Mouse (Mus musculus): ENCODE data around the gene Stag2. TPM values are rescaled to one million over a fixed set of nuclear protein-coding genes. Genes with fewer than 3 reads are reported as not detected.

The Stag2 gene
- polyA plus RNA-seq (2012; rRNA removed) = 4.9 and 5.2 TPM in 2 replicates

DNA sequence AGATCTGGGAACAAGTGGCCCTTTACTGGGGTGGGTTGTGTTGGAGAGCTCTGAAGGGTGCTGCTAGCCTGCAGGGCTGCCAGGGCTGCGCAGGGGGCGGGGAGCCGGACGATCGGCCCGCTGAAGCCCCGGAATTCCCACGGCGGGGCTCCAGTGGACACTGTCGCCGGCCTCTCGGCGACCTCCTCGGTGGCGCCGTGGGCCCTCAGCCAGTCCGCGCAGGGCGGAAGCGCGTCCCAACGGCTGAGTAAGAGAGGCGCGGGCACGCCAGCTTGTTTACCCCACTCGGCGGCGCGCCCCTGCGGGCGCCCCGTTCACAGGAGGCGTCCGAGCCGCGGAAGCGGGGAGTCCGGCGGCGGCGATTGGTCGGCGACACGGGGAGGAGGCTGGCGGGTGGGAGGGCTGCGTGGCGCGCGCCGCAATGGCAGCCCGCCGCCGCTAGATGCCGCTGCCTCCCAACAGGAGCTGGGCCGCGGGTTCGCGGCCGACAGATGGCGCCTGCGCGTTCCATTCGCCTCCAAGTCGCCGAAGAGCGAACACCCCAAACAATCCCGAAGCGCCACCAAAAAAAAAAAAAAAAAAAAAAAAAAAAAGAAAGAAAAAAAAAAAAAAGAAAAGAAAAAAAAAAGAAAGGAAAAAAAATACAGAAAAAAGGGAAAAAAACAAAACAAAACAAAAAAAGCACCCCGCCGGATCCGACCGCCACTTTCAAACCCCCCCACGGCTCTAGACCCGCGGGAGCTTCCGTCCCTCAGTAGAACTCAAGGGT, at the start of gene Stag2:
Gene Stag2 (plus strand): TSS at position 530 of the 769 bp plus-strand sequence.
- 28% methylated on average over 67 of the region's 76 CpGs for WGBS
- Histone ChIP-seq H3K27me3 (ENCODE audit: control insufficient read depth, insufficient read depth, low read length) (no peaks in the 10 kb centered on the region), H3K36me3 (ENCODE audit: control insufficient read depth, insufficient read depth, low read length) (no peaks in the 10 kb centered on the region), H3K27ac (ENCODE audit: insufficient read depth, low read length) (peak within 1 kb of the TSS; percentile 99), H3K4me1 (ENCODE audit: control insufficient read depth, insufficient read depth, insufficient read length) (no peaks in the 10 kb centered on the region), H3K4me3 (ENCODE audit: extremely low read depth, insufficient read depth, insufficient read length) (peak within 1 kb of the TSS; percentile 98)
- DNase-seq (ENCODE audit: low read depth in 1 of 2, low spot score in 2 of 2) = peak; percentile 75 to 82
- TF ChIP-seq CTCF (IDR thresholded peaks at IDR 0.05; ENCODE audit: extremely low read depth, insufficient read depth, insufficient read length, insufficient replicate concordance) (peak; percentile 82), POLR2A (IDR thresholded peaks at IDR 0.05; ENCODE audit: low read depth, low read length) (peak; percentile 30; the same call in 1 of the 2 replicates)

DNA sequence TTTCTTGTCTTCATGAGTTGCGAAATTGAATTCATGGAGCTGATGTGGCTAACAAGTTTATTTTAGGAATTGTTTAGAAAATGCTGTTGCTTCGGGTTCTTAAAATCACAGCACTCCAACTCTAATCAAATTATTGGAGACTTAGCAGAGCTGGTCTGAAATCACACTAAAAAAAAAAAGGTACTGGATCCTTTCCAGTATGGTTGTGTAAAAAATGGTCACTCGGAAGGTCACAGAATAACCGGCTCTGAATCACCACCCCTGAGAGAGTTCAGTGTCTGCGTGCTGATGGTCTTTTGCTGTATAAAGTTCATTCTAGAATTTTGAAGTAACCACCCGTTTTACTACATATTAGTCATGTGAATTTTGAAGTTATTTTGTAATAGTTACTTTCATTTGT, 42.0 kb upstream of the Stag2 start:
- Histone ChIP-seq H3K4me1 (ENCODE audit: control insufficient read depth, insufficient read depth, insufficient read length) (no peaks in the 10 kb centered on the region), H3K36me3 (ENCODE audit: control insufficient read depth, insufficient read depth, low read length) (peaks cover 7% of the 10 kb centered on the region), H3K4me3 (ENCODE audit: extremely low read depth, insufficient read depth, insufficient read length) (no peak overlapping the region), H3K27ac (ENCODE audit: insufficient read depth, low read length) (no peak overlapping the region), H3K27me3 (ENCODE audit: control insufficient read depth, insufficient read depth, low read length) (no peaks in the 10 kb centered on the region)
- TF ChIP-seq POLR2A (IDR thresholded peaks at IDR 0.05; ENCODE audit: low read depth, low read length) (no peak), CTCF (IDR thresholded peaks at IDR 0.05; ENCODE audit: extremely low read depth, insufficient read depth, insufficient read length, insufficient replicate concordance) (no peak)
- DNase-seq (ENCODE audit: low read depth in 1 of 2, low spot score in 2 of 2) = no peak
- WGBS = 89% methylated on average over 6 of the region's 6 CpGs

DNA sequence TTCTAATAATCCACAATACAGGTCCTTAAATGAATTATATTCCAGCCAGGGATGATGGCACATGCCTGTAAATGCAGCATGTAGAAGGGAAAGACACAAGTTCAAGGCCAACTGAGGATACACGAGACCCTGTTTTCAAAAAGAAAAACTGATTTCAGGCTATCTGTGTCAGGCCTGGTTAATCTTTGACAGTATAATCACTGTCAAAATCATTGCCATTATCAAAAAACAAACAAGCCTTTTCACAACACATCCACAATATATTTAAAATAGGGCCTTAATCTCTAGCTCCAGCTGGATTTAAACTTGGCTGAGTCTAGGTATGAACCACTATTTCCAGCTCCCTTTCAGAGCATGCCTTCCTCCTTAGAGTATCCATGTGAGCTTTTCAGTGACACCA, 38.5 kb upstream of the Stag2 start:
- H3K27ac ChIP-seq (ENCODE audit: insufficient read depth, low read length) = no peak overlapping the region
- no peaks in the 10 kb centered on the region for H3K4me1 ChIP-seq (ENCODE audit: control insufficient read depth, insufficient read depth, insufficient read length)
- no peak for DNase-seq (ENCODE audit: low read depth in 1 of 2, low spot score in 2 of 2)
- no peaks in the 10 kb centered on the region for H3K27me3 ChIP-seq (ENCODE audit: control insufficient read depth, insufficient read depth, low read length)
- H3K4me3 ChIP-seq (ENCODE audit: extremely low read depth, insufficient read depth, insufficient read length) = no peak overlapping the region
- peaks cover 2% of the 10 kb centered on the region; the same call in 1 of the 2 replicates for H3K36me3 ChIP-seq (ENCODE audit: control insufficient read depth, insufficient read depth, low read length)
- TF ChIP-seq CTCF (IDR thresholded peaks at IDR 0.05; ENCODE audit: extremely low read depth, insufficient read depth, insufficient read length, insufficient replicate concordance) (no peak), POLR2A (IDR thresholded peaks at IDR 0.05; ENCODE audit: low read depth, low read length) (no peak)
- WGBS = 85% methylated on average over 1 of the region's 1 CpGs

DNA sequence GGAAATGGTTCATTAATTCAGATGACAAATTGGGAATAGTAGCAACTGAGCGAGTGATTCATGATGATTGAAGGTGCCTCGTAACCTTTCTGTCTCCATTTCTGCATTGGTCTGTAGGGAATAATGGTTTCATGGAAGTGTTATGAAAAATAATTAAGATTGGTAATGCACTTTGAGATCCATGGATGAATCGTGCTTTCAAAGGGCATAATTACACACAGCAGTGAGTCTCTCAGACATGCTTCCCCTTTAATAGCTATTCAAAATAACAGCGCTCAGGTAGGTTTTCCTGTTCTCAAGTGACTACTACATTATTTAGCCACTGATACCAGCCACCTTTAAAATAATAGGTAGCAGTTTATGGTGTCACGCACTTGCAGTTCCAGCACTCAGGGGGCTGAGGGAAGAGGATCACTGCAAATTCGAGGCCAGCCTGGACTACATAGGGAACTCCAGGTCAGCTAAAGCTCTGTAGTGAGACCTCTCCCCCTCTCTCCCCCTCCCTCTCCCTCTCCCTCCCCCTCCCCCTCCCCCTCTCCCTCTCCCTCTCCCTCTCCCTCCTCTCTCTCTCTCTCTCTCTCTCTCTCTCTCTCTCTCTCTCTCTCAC, 29.6 kb upstream of the Stag2 start:
- TF ChIP-seq POLR2A (IDR thresholded peaks at IDR 0.05; ENCODE audit: low read depth, low read length) (no peak), CTCF (IDR thresholded peaks at IDR 0.05; ENCODE audit: extremely low read depth, insufficient read depth, insufficient read length, insufficient replicate concordance) (no peak)
- H3K27me3 ChIP-seq (ENCODE audit: control insufficient read depth, insufficient read depth, low read length) = no peaks in the 10 kb centered on the region
- no peak for DNase-seq (ENCODE audit: low read depth in 1 of 2, low spot score in 2 of 2)
- no peaks in the 10 kb centered on the region for H3K4me1 ChIP-seq (ENCODE audit: control insufficient read depth, insufficient read depth, insufficient read length)
- no peak overlapping the region for H3K27ac ChIP-seq (ENCODE audit: insufficient read depth, low read length)
- H3K36me3 ChIP-seq (ENCODE audit: control insufficient read depth, insufficient read depth, low read length) = no peaks in the 10 kb centered on the region
- 85% methylated on average over 6 of the region's 6 CpGs for WGBS
- H3K4me3 ChIP-seq (ENCODE audit: extremely low read depth, insufficient read depth, insufficient read length) = no peak overlapping the region

DNA sequence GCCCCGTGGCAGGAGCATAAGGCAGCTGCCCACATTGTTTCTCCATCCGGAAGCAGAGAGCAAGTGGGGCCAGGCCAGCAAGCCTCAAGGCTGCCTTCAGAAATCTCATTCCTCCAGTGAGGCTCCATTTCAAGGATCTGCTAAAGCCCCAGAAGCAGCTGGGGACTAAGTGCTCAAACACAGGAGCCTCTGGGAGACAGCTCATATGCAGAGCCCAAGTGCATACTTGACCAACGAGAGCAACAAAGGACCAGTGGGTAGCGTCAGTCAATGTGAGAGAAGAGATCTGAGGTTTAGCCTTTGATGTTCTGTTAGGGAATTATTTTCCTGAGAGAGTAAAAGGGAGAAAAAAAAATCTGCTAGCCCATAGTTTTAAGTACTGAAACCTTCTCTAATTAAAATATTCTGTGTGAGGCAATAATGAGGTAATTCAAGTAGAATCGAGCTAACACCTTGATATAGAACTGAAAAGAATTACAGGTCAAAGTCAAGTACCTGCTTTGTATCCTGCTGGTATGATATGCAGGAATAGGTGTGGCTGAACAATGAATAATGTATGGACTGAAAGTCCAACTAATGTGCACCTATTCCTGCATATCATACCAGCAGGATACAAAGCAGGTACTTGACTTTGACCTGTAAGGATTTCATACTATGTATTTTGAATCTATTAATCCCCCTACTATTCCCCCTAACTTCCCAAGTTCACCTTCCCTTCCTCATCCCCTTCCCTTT, 24.0 kb upstream of the Stag2 start:
- 85% methylated on average over 5 of the region's 5 CpGs for WGBS
- Histone ChIP-seq H3K4me1 (ENCODE audit: control insufficient read depth, insufficient read depth, insufficient read length) (no peaks in the 10 kb centered on the region), H3K27me3 (ENCODE audit: control insufficient read depth, insufficient read depth, low read length) (no peaks in the 10 kb centered on the region), H3K27ac (ENCODE audit: insufficient read depth, low read length) (no peak overlapping the region), H3K4me3 (ENCODE audit: extremely low read depth, insufficient read depth, insufficient read length) (no peak overlapping the region), H3K36me3 (ENCODE audit: control insufficient read depth, insufficient read depth, low read length) (no peaks in the 10 kb centered on the region)
- TF ChIP-seq CTCF (IDR thresholded peaks at IDR 0.05; ENCODE audit: extremely low read depth, insufficient read depth, insufficient read length, insufficient replicate concordance) (no peak), POLR2A (IDR thresholded peaks at IDR 0.05; ENCODE audit: low read depth, low read length) (no peak)
- DNase-seq (ENCODE audit: low read depth in 1 of 2, low spot score in 2 of 2) = no peak

DNA sequence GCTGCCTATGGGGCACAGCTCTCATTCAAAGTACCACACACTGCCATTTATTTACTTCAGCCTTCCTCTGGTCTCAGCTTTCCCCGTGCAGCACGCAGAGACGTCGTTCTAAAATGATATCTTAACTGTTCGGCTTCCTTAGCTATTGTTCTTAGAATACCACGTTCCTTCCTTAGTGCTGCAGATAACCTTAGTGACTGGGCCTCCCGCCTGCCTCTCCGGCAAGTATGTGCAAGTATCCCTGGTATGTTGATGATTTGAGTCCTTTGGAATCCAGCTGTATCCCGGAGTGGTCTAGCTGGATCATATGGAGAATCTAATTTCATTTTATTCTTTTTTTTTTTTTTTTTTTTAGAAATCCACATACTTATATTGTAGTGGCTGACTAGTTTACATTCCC, 9.2 kb upstream of the Stag2 start:
- no peaks in the 10 kb centered on the region for H3K4me1 ChIP-seq (ENCODE audit: control insufficient read depth, insufficient read depth, insufficient read length)
- no peak for TF ChIP-seq CTCF (IDR thresholded peaks at IDR 0.05; ENCODE audit: extremely low read depth, insufficient read depth, insufficient read length, insufficient replicate concordance)
- TF ChIP-seq POLR2A (IDR thresholded peaks at IDR 0.05; ENCODE audit: low read depth, low read length) = no peak
- H3K4me3 ChIP-seq (ENCODE audit: extremely low read depth, insufficient read depth, insufficient read length) = no peak overlapping the region
- 73% methylated on average over 9 of the region's 9 CpGs for WGBS
- no peak overlapping the region for H3K27ac ChIP-seq (ENCODE audit: insufficient read depth, low read length)
- no peak for DNase-seq (ENCODE audit: low read depth in 1 of 2, low spot score in 2 of 2)
- H3K36me3 ChIP-seq (ENCODE audit: control insufficient read depth, insufficient read depth, low read length) = no peaks in the 10 kb centered on the region
- H3K27me3 ChIP-seq (ENCODE audit: control insufficient read depth, insufficient read depth, low read length) = no peaks in the 10 kb centered on the region

Data from spleen, adult 2 months (tissue).